Mouse (Mus musculus) fat pad, adult 2 months (tissue): ENCODE data around the gene Nup210.
"Not testable (repeated sequence)": the region's sequence is repeated elsewhere in the genome, so short reads cannot be mapped to it uniquely, and the experiment has no call there.

ENCODE experiments used
- DNase-seq: peaks from one replicate; pipeline ENCODE4 v3.0.0-alpha.2; 2011; ENCODE audit warnings: low read depth, low spot score; ENCODE audit errors: extremely low read depth

The Nup210 gene

GRCm38 (mm10) chr6:91105400-91106129 lies 11.1 kb downstream of the Nup210 start:
- no peak for DNase-seq

- no peak for DNase-seq
Observed at GRCm38 (mm10) chr6:91104765-91105399, 11.7 kb downstream of the Nup210 start.

- not testable (repeated sequence) for DNase-seq
Observed at GRCm38 (mm10) chr6:91103421-91103820, 13.2 kb downstream of the Nup210 start.

- DNase-seq, result no peak
Observed at GRCm38 (mm10) chr6:91100621-91101020, 16.0 kb downstream of the Nup210 start.

GRCm38 (mm10) chr6:91097879-91098278 lies 18.8 kb downstream of the Nup210 start:
- no peak for DNase-seq

- DNase-seq, result no peak
Observed at GRCm38 (mm10) chr6:91095072-91095601, 21.5 kb downstream of the Nup210 start.

- DNase-seq, result no peak
Observed at GRCm38 (mm10) chr6:91092216-91092899, 24.3 kb downstream of the Nup210 start.

GRCm38 (mm10) chr6:91085114-91085892 lies 31.3 kb downstream of the Nup210 start:
- no peak for DNase-seq

GRCm38 (mm10) chr6:91080033-91080432 lies 36.6 kb downstream of the Nup210 start:
- DNase-seq, result no peak

- no peak for DNase-seq
Observed at GRCm38 (mm10) chr6:91076249-91076648, 40.4 kb downstream of the Nup210 start.

GRCm38 (mm10) chr6:91068511-91068910 lies 48.1 kb downstream of the Nup210 start:
- no peak for DNase-seq

GRCm38 (mm10) chr6:91067048-91067447 lies 49.6 kb downstream of the Nup210 start:
- DNase-seq, result no peak

- DNase-seq, result no peak
Observed at GRCm38 (mm10) chr6:91061296-91061695, 55.3 kb downstream of the Nup210 start.

- peak; percentile 11 for DNase-seq
Observed at GRCm38 (mm10) chr6:91059711-91060110, 56.9 kb downstream of the Nup210 start.

GRCm38 (mm10) chr6:91057989-91058388 lies 58.6 kb downstream of the Nup210 start:
- DNase-seq, result no peak

GRCm38 (mm10) chr6:91056348-91056747 lies 60.3 kb downstream of the Nup210 start:
- no peak for DNase-seq

GRCm38 (mm10) chr6:91052572-91052971 lies 64.1 kb downstream of the Nup210 start:
- DNase-seq, result no peak

GRCm38 (mm10) chr6:91048019-91048418 lies 68.6 kb downstream of the Nup210 start:
- no peak for DNase-seq

GRCm38 (mm10) chr6:91047434-91047833 lies 69.2 kb downstream of the Nup210 start:
- no peak for DNase-seq

GRCm38 (mm10) chr6:91046184-91046583 lies 70.4 kb downstream of the Nup210 start:
- no peak for DNase-seq
